Mouse (Mus musculus) activated CD4-positive, CD25-positive, alpha-beta regulatory T cell, adult 4 months (primary cell): ENCODE data around the gene Gria1. TPM values are rescaled to one million over a fixed set of nuclear protein-coding genes. Genes with fewer than 3 reads are reported as not detected.

Experiments
- ATAC-seq: one replicate; pipeline ENCODE4 v1.8.0; 2017
- polyA plus RNA-seq, 2 experiments: library from polyadenylated mRNA; unstranded; fragments of 100-300 nt; shearing (Covaris generic); gene quantifications; one replicate each; pipeline ENCODE4 v1.2.1; 2017

The Gria1 gene
- polyA plus RNA-seq, 2 experiments from 2014 or later = not detected

DNA sequence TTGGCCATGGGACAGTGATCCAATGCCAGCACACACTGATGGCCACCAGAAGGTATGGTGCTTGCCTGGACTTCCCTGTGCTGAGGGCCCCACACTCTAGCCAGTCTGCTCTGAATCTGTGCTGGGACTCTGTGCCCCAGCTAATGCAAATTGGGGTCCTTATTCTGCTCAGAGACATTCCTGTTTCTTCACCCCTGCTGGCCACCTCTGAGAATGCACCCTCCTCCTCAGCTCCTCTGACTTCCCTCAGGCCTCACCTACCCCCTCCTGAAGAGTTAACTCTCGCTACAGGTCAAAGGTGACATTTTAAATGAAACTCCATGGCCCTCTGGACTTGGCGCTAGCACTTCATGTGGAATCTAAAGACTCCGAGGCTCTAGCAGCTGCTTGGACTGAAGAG, 165.4 kb downstream of the Gria1 start:
- ATAC-seq = no peak

DNA sequence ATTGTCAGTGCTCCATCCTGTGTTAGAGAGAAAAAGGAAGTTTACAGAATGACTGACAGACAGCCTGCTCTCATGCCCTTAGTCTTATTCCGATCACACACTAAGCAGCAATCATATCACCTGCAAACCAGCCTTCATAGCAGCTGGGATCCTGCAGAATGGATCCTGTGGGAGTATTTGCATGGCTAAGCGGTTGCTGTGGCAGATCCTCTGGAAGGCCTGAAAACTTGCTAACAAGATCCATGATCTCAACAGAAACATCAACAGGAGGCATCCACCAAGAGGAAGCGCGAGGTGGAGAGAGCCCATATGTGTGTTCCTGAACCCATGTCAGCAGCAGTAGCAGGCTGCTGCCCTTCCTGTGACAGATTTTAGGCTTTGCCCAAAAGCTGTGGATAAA, 173.0 kb downstream of the Gria1 start:
- ATAC-seq = no peak

DNA sequence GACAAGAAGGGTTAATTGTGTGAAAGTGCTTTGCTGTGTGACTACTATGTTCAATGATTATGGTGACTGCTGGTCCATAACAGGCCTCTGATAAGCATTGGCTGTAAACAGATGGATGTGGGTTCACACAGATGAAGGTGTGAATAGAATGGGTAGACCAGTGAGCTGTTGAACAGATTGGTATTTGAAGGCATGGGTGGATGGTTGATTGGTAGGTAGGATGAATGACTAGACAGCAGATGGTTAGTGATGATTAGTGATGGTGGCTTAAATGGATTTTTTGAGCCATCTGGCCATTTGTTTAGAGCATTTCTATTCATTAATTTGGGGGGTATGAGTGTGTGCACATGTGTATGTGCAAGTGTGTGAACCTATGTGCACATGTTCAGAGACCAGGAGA, 173.9 kb downstream of the Gria1 start:
- no peak for ATAC-seq

DNA sequence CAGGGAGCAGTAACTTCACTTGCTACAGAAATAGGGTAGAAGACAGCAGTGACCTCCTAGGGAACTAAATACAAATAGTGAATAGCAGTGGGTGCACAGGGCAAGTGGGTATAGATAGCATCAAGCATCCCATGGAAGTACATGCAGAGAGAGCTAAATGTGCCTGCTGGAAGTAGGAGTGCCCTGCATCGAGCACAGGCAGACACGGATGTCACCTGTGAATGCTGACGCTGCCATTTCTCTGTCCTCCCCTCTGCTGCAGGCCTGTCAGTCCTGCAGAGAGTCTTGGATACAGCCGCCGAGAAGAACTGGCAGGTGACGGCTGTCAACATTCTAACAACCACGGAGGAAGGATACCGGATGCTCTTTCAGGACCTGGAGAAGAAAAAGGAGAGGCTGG, 178.2 kb downstream of the Gria1 start:
- no peak for ATAC-seq

DNA sequence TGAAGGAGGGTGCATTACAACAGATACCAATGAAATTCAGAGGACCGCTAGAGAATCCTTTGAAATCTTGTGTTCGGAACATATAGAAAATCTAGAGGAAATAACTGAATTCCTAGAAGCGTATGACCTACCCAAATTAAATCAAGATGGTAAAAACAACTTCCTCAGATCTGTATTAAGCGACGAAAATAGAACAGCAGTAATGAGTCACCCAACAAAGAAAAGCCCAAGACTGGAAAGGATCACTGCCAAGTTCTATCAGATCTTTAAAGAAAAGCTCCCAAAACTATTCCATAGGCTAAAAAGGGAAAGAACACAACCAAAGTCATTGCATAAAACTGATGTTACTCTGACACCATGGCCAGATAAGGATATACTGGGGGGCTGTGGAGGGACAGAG, 183.6 kb downstream of the Gria1 start:
- no peak for ATAC-seq

DNA sequence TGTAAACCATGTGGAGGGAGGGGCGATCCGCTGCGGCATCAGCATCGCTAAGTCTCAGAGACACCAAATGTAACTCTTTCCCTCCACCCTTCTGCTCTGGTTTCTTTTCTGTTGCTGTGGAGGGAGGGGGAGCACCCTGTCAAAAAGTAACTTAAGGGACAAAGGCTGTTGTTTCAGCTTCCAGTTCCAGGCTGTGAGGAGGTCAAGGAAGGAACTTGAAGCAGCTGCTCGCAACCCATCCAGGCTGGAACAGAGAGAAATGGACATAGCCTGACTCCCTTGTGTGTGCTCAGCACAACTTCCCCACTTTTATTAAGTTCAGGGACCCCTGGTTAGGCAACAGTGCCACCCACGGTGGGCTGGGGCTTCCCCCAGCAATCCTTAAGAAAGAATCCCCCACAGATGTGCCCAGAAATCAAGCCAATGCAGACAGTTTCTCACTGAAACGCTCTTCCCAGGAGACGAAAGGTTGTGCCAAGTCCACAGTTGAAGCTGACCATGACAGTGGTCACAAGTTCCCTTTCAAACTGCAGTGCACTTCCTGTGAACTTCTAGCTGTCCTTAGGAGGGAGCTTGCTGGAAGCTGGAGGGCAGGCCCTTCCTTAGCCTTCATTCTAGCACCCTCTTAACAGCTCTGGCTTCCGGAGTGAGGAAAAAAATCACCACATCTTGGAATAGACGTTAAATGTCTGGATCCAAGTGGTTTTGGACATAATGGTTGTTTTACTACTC, 190.2 kb downstream of the Gria1 start:
- no peak for ATAC-seq

DNA sequence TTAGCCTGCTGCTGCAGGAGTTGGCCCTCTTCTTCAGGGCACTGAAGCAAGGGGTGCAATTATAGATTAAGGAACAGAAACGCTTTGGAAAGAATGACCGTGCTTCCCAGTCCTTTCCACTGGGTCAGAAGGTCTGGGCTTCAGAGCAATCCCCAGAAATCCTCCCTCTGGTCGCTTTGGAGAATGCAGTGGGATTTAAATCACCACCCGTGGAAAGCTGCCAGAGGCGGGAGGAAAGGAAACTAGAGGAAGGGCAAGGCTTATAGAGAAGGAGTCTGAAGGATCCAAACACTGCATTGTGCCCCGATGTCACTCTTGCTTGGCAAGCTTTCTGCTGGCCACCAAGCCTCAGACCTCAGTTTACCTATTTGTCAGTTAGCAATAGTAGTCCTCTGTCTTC, 193.2 kb downstream of the Gria1 start:
- ATAC-seq = no peak

DNA sequence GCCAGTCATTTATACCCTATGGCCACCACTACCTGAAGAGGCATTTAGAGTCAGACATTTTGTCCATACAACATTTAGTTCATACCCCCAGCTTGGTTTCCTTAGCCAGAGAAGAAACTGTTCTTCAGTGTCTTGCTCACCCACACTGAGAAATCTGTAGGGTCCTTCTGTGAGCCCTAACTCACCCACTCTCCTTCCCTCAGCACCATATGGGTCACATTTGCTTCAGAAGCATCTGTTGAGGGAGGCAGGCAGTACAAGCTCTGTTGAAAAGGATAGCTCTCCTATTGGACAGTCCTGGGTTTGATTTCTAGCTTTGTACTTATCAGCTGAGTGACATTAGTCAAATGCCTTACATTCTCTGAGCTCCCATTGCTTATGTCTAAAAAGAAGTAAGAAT, 196.1 kb downstream of the Gria1 start:
- no peak for ATAC-seq

DNA sequence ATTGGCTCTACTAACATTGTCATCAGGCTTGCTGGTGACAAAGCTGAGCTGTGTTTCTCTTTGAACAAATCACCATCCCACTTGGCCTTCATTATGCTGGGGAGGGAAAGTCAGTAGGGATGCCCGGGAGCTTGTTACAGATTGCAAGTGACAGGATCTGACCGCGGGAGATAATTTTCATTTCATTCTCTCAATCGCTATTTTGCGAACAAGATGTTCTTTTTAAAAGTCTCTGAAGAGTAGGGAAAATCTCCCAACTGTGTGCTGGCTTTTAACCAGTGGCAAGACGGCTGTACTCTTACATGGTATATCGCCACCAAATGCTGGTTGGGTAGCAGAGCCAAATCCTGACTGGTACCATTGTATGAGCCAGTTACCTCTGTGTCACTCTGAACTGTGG, 202.9 kb downstream of the Gria1 start:
- ATAC-seq = no peak

DNA sequence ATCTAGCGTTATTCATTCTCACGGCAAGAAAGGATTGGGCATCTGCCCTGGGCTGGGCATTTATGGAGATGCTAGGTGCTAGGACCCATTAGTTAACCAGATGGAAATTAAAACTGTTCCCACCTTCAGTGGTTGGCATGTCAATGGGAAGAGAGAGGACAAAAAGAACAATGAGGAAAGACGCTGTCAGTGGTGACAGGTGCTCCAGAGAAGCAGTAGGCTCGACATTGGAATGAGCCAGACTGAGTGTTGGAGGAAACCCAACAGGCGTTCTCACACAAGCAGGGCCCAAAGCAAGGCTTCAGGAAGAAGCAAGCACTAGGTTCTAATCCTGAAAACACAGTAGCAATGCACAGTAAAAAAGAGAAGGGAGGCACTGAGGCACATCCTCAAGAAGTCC, 203.4 kb downstream of the Gria1 start:
- ATAC-seq = no peak

DNA sequence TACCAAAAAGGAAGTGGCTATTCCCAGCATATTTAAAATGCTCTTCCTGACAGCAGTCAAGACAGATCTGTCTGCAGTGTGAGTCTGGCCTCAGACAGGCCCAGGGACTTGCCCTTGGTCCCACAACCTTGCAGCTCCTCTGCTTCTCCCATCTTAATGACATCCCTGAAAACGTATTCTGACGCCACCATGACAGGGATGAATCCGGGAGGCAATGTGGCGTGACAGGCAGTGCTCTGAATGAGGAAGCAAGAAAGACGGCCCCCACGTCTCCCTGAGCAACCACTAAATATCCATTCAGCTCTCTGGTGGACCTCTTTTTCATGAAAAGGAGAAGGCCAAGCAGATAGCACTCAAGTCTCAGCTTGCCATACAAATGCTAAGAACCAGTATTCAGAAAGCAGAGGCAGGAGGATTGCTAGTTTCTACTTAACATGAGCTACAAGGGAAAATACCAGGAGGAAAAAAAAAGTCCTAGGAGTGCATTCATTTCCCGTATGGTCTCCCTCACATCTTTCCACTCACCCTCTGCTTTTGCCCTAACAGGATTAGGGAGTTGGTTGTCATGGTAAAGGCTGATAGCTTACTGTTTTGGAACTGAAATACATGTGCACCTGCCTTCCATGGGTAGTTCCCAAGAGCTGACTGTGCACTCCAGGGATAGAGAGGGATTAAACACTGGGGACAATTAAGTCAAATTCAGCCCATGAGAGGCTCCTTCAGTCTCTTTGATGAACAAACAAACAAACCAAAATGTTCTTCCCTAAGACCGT, 211.8 kb downstream of the Gria1 start:
- ATAC-seq = no peak

DNA sequence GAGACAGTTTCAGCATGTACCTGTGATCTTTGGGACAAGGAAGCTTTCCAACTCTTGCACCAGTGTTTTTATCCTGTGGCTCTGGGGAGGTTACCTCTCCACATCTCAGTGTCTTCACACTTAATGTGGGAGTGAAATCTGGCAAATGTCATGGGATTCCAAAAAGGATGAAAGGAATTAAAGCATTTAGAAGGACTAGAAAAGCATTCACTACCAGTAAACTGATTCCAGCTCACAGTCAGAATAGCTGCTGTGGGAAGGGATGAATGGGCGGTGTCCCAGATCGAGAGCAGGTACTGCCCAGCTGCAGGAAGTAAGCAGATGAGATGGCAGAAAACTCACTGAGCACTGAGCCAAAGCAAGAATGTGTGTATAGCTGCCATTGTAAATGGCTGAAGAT, 224.3 kb downstream of the Gria1 start:
- no peak for ATAC-seq

DNA sequence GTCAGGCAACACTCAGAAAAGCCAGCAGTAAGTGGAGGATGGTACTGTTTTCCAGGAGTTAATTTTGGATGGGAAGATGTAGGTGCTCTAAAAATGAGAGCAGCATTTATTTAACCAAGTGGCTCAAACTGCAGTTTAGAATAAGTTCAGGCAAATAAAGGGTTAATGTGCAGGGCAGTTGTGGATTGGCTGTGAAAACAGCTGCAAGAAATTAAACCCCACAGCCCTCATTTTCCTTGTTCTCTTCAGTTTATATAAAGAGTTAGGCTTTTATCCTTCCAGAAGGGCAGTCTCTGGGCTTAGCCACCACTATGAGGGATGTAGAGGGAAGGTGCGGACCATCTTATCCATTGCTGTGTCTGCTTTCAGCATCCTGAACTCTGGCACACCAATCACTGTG, 225.2 kb downstream of the Gria1 start:
- no peak for ATAC-seq

DNA sequence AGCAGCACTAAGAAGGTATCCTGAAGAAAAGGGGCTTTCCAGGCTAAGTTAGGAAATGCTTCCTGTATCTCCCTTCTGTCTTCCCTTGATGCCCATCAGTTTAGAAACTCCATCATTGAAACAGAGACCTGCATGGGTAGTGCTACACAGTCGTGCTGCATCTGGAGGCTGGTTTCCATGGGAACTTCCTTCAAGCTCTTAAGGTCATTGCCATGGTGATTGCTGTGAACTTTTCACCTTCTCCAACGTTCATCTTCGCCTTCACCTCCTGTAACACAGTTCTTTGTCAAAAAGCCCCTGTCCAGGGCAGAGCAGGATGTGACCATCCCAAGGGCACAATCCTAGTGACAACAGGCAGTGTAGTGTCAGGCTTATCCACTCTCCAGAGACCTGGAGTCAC, 228.6 kb downstream of the Gria1 start:
- no peak for ATAC-seq

DNA sequence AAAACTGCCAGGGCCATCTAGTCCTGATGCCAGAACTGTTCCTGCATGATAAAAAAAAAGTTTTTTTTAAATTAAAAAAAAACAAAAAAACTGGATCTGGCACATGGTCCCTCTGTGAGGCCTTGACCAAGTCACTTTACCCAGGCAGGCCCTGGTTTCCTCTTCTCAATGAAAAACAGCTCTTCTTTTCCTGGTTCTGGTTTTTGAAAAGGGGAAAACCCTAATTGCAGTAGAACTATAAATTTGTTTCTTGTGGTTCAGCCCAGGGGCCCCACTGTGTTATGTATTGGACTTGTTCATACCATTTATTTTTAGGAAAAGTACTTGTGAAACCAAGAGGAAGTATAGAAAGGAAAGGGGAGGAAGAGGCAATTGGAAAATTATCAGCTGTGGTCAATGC, 232.6 kb downstream of the Gria1 start:
- ATAC-seq = no peak

DNA sequence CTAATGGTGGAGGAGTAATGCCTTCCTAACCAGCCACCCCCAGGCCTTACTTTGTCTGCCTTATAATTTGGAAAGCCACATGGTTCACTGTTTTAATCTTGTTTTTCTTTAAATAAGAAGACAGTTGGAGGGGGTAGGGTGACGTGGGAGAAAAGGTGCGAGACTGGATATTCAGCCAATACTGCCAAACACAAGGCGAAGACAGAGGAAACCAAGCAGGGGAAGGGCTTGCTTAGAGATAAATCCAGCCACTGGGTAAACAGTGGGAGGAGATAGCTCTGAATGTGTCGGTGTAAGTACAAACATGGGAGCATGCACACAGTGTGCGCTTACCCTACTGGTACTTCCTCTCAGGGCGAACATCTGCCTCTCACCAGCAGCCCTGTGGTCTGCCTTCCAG, 233.4 kb downstream of the Gria1 start:
- no peak for ATAC-seq

DNA sequence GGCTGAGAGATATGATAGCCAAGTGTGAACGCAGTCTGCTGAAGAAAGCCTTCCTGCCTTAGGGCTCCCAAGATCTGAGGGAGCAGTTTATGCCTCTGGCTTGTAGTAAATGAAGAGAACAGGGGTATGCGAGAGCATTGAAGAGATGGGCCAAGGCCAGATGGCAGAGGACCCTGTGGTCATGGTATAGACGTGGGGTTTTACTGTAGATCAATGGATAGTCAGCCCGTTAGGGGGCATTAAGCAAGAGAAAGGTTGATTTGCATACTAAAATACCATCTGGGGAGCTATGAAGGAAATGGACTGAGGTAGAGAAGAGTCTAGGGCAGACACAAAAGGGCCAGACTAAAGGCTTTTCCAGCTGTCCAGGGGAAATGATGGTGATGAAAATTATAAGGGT, 237.7 kb downstream of the Gria1 start:
- ATAC-seq = no peak

DNA sequence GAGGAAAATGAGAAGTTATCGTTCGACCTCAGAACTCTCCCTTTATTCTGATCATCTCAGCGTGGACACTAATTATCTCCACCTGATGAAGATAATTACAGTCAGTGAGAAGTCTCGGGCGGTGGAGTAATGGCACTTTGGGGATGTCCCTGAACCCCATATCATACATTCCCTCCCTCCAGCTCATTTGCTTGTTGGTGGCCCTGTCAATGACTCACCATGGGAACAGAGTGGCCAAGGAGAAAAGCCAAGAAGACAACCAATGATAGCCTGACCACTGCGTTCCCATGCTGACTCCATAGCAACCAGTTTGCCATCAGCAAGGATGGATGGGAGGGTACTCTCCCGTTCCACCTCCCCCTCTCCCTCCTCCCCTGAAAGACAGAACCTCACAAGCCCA, 238.9 kb downstream of the Gria1 start:
- ATAC-seq = no peak

DNA sequence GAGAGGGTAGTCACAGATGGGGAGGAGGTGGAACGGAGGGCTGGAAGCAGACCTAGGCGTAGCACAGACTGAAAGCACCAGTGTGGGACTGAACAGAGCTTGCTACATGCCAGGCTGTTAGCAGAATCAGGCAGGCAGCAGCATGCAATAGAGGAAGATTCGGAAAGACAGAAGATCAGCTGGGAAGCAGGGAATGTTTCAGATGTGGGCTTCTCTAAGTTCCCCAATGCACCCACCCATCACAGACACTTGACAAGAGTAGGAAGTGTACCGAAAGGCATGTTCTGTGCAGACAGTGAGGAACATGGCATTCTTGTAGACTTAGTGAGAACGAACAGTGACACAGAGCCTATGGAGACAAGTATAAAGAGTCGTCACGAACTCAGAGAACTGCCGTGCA, 260.5 kb downstream of the Gria1 start:
- ATAC-seq = no peak

DNA sequence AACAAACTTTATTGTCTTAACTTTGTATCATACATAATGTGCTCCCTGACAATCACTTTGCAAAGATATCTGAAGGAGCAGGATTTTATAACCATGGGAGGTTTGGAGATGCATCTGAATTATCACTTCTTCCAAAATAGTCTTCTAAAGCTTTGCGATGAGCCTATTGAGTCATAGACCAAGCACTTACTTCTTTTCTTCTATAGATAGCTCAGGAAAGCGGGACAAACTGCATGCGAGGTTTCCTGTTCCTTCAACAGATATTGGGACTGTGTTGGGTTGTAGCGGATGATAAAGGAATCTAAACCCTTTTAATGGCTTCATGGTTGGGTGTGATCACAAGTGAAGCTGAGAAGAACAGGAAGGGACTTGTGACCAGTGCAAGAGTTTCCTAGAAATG, 263.5 kb downstream of the Gria1 start:
- ATAC-seq = no peak

DNA sequence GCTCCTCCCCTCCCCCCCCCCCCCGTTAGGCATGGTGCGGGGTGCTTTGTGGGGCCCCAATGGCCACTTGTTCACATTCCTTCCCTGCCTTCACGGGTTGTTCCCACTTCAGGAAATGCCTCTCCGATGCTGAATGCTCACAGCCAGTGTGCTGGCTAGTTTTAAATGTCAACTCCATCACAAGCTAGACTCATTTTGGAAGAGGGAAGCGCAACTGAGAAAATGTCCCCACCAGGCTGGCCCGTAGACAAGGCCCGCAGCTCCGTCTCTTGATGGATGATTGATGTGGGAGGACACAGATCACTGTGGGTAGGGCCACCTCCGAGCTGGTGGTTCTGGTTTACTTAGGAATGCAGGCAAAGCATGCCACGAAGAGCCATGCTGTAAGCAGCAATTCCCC, 266.9 kb downstream of the Gria1 start:
- ATAC-seq = no peak

DNA sequence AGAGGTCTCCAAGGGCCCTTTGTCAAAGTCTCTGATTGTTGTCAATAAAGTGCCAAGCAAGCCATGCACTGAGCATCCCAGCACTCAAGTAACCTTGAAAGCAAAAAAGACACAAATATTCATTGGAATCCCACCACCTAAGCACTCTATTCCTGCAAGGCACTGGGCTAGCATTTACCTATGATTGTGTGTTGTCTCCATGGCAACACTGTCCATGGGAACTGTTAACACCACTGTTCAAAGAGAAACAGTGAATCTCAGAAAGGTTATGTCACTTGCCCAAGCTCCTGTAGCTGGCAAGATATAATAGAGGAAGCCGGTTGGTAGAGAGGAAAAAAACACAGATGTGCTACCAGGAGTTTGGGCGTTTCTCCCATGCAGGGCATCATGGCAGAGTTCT, 274.9 kb downstream of the Gria1 start:
- ATAC-seq = no peak

DNA sequence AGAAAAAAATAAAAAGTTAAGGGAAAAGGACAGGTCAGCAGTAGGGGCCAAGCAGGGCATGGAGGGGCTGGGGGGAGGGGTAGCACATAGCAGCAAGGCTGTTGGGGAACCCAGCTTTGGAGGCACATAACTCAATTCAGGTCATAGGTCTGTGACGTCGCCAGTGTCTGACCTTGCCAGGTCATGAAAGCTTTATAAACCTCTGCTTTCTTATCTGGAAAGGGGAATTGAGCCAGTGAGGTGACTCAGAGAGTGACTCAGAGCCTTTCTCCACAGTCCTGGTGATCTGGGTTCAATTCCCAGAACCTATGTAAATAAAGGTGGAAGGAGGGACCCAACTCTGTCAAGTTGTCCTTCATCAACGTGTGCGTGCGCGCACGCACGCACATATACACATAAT, 286.2 kb downstream of the Gria1 start:
- ATAC-seq = no peak

DNA sequence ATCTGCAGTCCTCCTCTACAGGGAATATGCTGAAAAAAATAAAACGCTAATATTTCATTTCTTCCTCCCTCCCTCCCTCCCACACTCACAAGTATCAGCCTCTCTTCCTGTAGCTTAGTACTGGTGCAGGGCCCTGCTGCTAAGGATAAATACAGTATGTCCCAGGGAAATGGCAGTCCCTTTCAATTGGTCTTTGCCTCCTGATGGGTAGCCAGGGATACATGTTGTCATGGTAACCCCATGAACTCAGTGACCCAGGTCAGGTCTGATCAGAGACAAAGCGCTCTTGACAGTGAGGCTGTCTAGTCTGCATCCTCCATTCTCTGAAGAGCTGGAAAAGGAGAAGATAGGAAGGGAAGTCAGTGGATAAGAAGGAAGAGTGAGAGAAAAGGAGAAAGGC, 287.1 kb downstream of the Gria1 start:
- no peak for ATAC-seq

DNA sequence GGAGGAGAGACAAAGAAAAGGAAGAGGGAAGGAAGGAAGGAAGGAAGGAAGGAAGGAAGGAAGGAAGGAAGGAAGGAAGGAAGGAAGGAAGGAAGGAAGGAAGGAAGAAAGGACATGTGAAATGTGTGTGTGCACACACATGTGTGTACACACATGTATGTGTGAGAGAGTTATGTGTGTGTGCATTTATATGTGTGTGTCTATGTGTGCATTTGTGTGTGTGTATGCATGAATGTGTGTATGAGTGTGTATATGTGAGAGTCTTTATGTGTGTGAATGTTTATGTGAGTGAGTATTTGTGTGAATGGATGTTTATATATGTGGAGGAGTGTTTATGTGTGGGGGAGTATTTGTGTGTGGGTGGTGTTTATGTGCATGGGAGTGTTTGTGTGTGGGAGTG, 287.5 kb downstream of the Gria1 start:
- ATAC-seq = no peak
